Mouse (Mus musculus): ENCODE data around the gene Wfdc9. TPM values are rescaled to one million over a fixed set of nuclear protein-coding genes. Genes with fewer than 3 reads are reported as not detected.

Gene Wfdc9
- polyA plus RNA-seq, 1 experiment from 2014 or later, result not detected

DNA sequence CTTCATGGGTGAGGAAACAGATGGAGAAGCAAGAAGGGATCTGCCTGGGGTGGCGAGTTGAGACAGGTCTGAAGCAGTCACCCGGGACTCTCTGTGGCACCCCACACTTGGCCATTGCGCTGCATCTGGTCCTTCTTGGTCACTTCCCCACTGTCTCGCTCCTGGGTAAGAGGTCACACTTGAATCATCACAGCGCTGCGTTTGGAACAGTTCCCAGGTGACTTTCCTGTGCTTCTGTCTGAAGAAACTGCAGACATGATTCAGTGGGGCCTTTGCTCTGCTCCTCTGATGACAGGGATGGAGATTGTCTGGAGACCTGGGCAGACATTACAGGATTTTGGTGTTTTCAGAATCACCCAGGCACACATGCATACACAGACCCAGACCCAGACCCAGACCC is 47.6 kb downstream of the Wfdc9 start:
- Histone ChIP-seq H3K4me1 (ENCODE audit: control insufficient read depth, insufficient read depth, low read length) (no peaks in the 10 kb centered on the region), H3K4me2 (ENCODE audit: low read depth, severe bottlenecking) (no peak overlapping the region), H3K27me3 (ENCODE audit: control insufficient read depth, insufficient read depth, low read length) (no peaks in the 10 kb centered on the region), H3K36me3 (ENCODE audit: control insufficient read depth, insufficient read depth, low read length) (no peaks in the 10 kb centered on the region), H3K9ac (ENCODE audit: low read length) (no peak overlapping the region), H3K27ac (replicated peaks; ENCODE audit: low read depth, low read length) (no peak overlapping the region), H3K9me3 (ENCODE audit: control insufficient read depth, low read length) (no peaks in the 10 kb centered on the region), H3K4me3 (ENCODE audit: low read depth, low read length) (no peak overlapping the region)
- ATAC-seq (ENCODE audit: insufficient number of reproducible peaks, low FRiP score, low TSS enrichment, low read depth) (no peak), DNase-seq (ENCODE audit: low spot score) (no peak)
- WGBS, result 76% methylated on average over 6 of the region's 6 CpGs

DNA sequence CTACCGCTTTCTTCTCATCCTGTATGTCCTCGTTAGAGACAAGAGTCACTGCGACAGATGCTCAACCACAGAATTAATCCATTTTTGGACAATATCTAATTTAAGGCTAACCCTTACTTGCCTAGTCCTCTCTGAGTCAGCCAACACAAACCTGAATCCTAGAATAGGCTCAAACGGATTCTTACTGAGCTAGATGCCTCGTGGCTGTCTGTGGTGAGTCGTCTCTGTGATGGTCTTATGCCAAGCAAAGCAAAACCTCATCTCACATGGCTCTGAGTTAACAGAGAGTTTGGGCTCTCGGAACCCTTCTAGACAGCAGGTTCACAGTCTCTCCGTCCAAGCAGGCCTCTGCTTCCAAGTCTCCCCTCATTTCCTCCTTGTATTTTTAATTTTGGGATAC is 52.0 kb downstream of the Wfdc9 start:
- no peak for ATAC-seq (ENCODE audit: insufficient number of reproducible peaks, low FRiP score, low TSS enrichment, low read depth)
- no peak overlapping the region for H3K4me2 ChIP-seq (ENCODE audit: low read depth, severe bottlenecking)
- WGBS, result 89% methylated on average over 8 of the region's 8 CpGs

DNA sequence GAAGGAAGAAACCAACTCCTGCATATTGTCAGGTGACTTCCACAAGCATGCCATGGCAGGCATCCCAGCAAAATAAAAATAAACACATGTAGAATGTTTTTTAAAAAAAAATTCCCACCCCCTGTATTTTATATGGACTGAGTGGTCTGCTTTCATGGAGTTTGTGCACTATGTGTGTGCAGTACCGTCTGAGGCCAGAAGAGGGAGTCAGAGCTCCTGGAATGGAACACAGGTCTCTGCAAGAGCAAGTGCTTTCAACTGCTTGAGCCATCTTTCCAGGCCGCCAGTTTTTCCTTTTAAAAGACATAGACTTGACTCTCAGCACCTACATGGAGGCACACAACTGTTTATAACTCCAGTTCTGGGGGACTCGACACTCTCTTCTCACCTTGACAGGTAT is 52.9 kb downstream of the Wfdc9 start:
- Histone ChIP-seq H3K4me2 (ENCODE audit: low read depth, severe bottlenecking) (no peak overlapping the region), H3K9ac (ENCODE audit: low read length) (no peak overlapping the region), H3K4me1 (ENCODE audit: control insufficient read depth, insufficient read depth, low read length) (no peaks in the 10 kb centered on the region), H3K27me3 (ENCODE audit: control insufficient read depth, insufficient read depth, low read length) (no peaks in the 10 kb centered on the region), H3K4me3 (ENCODE audit: low read depth, low read length) (no peak overlapping the region), H3K36me3 (ENCODE audit: control insufficient read depth, insufficient read depth, low read length) (no peaks in the 10 kb centered on the region), H3K27ac (replicated peaks; ENCODE audit: low read depth, low read length) (no peak overlapping the region), H3K9me3 (ENCODE audit: control insufficient read depth, low read length) (no peaks in the 10 kb centered on the region)
- ATAC-seq (ENCODE audit: insufficient number of reproducible peaks, low FRiP score, low TSS enrichment, low read depth) (no peak), DNase-seq (ENCODE audit: low spot score) (no peak)
- 90% methylated on average over 3 of the region's 3 CpGs for WGBS

More for the DNA sequence above, 52.0 kb downstream of the Wfdc9 start:
- Histone ChIP-seq H3K36me3 (ENCODE audit: control insufficient read depth, insufficient read depth, low read length) (no peaks in the 10 kb centered on the region), H3K4me1 (ENCODE audit: control insufficient read depth, insufficient read depth, low read length) (no peaks in the 10 kb centered on the region), H3K27me3 (ENCODE audit: control insufficient read depth, insufficient read depth, low read length) (no peaks in the 10 kb centered on the region), H3K9me3 (ENCODE audit: control insufficient read depth, low read length) (no peaks in the 10 kb centered on the region), H3K9ac (ENCODE audit: low read length) (no peak overlapping the region), H3K4me3 (ENCODE audit: low read depth, low read length) (no peak overlapping the region), H3K27ac (replicated peaks; ENCODE audit: low read depth, low read length) (no peak overlapping the region)
- DNase-seq (ENCODE audit: low spot score), result no peak

DNA sequence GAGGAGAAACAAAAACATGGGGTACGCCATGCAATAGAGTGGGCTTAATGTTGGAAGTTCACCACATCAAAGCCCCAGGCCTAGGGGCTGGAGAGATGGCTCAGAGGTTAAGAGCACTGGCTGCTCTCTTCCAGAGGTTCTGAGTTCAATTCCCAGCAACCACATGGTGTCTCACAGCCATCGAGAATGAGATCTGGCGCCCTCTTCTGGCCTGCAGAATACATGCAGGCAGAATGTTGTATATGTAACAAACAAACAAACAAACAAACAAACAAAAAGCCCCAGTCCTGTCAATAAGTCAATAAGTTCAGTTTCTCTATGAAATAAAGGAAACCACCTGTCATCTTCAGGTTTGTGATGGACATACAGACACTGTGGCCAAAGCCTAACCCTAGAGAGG is 56.2 kb downstream of the Wfdc9 start:
- 75% methylated on average over 3 of the region's 3 CpGs for WGBS

More for the DNA sequence above, 56.2 kb downstream of the Wfdc9 start:
- Histone ChIP-seq H3K4me1 (ENCODE audit: control insufficient read depth, insufficient read depth, low read length) (no peaks in the 10 kb centered on the region), H3K9ac (ENCODE audit: low read length) (no peak overlapping the region), H3K27me3 (ENCODE audit: control insufficient read depth, insufficient read depth, low read length) (no peaks in the 10 kb centered on the region), H3K4me2 (ENCODE audit: low read depth, severe bottlenecking) (no peak overlapping the region), H3K27ac (replicated peaks; ENCODE audit: low read depth, low read length) (no peak overlapping the region), H3K36me3 (ENCODE audit: control insufficient read depth, insufficient read depth, low read length) (no peaks in the 10 kb centered on the region), H3K4me3 (ENCODE audit: low read depth, low read length) (no peak overlapping the region), H3K9me3 (ENCODE audit: control insufficient read depth, low read length) (no peaks in the 10 kb centered on the region)
- no peak for DNase-seq (ENCODE audit: low spot score)
- no peak for ATAC-seq (ENCODE audit: insufficient number of reproducible peaks, low FRiP score, low TSS enrichment, low read depth)

Other genes with a start within 250 kb of the Wfdc9 start
- gene Sdc4, start 212.7 kb downstream of the Wfdc9 start, polyA plus RNA-seq (2014; fragmentation: Nextera tagmentation; extraction: Ambion mirVana), result 22.6 and 23.6 TPM in 2 replicates
- gene Sys1, start 199.6 kb downstream of the Wfdc9 start, polyA plus RNA-seq (2014; fragmentation: Nextera tagmentation; extraction: Ambion mirVana), result 52.6 and 53.6 TPM in 2 replicates
- 2.8 and 3.6 TPM in 2 replicates for gene Gm20458, start 195.6 kb downstream of the Wfdc9 start, polyA plus RNA-seq (2014; fragmentation: Nextera tagmentation; extraction: Ambion mirVana)
- not detected in 2 replicates for gene Trp53tg5, start 182.9 kb downstream of the Wfdc9 start, polyA plus RNA-seq (2014; fragmentation: Nextera tagmentation; extraction: Ambion mirVana)
- 0.38 and 1.3 TPM in 2 replicates for gene Dbndd2, start 170.5 kb downstream of the Wfdc9 start, polyA plus RNA-seq (2014; fragmentation: Nextera tagmentation; extraction: Ambion mirVana)
- gene Pigt, start 159.1 kb downstream of the Wfdc9 start, polyA plus RNA-seq (2014; fragmentation: Nextera tagmentation; extraction: Ambion mirVana), result 40.4 and 42.2 TPM in 2 replicates
- gene Wfdc2, start 94.2 kb downstream of the Wfdc9 start, polyA plus RNA-seq (2014; fragmentation: Nextera tagmentation; extraction: Ambion mirVana), result 38.7 and 38.9 TPM in 2 replicates
- gene Spint3, start 83.1 kb downstream of the Wfdc9 start, polyA plus RNA-seq (2014; fragmentation: Nextera tagmentation; extraction: Ambion mirVana), result not detected in 2 replicates
- gene Wfdc6a, start 71.1 kb downstream of the Wfdc9 start, polyA plus RNA-seq (2014; fragmentation: Nextera tagmentation; extraction: Ambion mirVana), result not detected in 2 replicates
- not detected in 2 replicates for gene Eppin, start 63.0 kb downstream of the Wfdc9 start, polyA plus RNA-seq (2014; fragmentation: Nextera tagmentation; extraction: Ambion mirVana)
- not detected in 2 replicates for gene Wfdc6b, start 43.1 kb downstream of the Wfdc9 start, polyA plus RNA-seq (2014; fragmentation: Nextera tagmentation; extraction: Ambion mirVana)
- gene Wfdc8, start 43.0 kb downstream of the Wfdc9 start, polyA plus RNA-seq (2014; fragmentation: Nextera tagmentation; extraction: Ambion mirVana), result not detected in 2 replicates
- not detected in 2 replicates for gene Wfdc16, start 17.8 kb downstream of the Wfdc9 start, polyA plus RNA-seq (2014; fragmentation: Nextera tagmentation; extraction: Ambion mirVana)
- not detected in 2 replicates for gene Wfdc10, start 537 bp downstream of the Wfdc9 start, polyA plus RNA-seq (2014; fragmentation: Nextera tagmentation; extraction: Ambion mirVana)
- gene Wfdc11, start 17.5 kb upstream of the Wfdc9 start, polyA plus RNA-seq (2014; fragmentation: Nextera tagmentation; extraction: Ambion mirVana), result not detected in 2 replicates
- gene Wfdc13, start 28.5 kb upstream of the Wfdc9 start, polyA plus RNA-seq (2014; fragmentation: Nextera tagmentation; extraction: Ambion mirVana), result 0.60 TPM in 1 of 2 replicates, not detected in the other
- not detected in 2 replicates for gene Spint4, start 41.9 kb upstream of the Wfdc9 start, polyA plus RNA-seq (2014; fragmentation: Nextera tagmentation; extraction: Ambion mirVana)
- not detected in 2 replicates for gene Spint5, start 58.7 kb upstream of the Wfdc9 start, polyA plus RNA-seq (2014; fragmentation: Nextera tagmentation; extraction: Ambion mirVana)
- gene Wfdc3, start 89.3 kb upstream of the Wfdc9 start, polyA plus RNA-seq (2014; fragmentation: Nextera tagmentation; extraction: Ambion mirVana), result 0.55 and 1.0 TPM in 2 replicates
- gene Dnttip1, start 89.4 kb upstream of the Wfdc9 start, polyA plus RNA-seq (2014; fragmentation: Nextera tagmentation; extraction: Ambion mirVana), result 87.0 and 96.4 TPM in 2 replicates
- 634 and 636 TPM in 2 replicates for gene Ube2c, start 113.3 kb upstream of the Wfdc9 start, polyA plus RNA-seq (2014; fragmentation: Nextera tagmentation; extraction: Ambion mirVana)
- gene Tnnc2, start 123.4 kb upstream of the Wfdc9 start, polyA plus RNA-seq (2014; fragmentation: Nextera tagmentation; extraction: Ambion mirVana), result 13.8 and 14.6 TPM in 2 replicates
- 9.9 and 14.6 TPM in 2 replicates for gene Snx21, start 129.2 kb upstream of the Wfdc9 start, polyA plus RNA-seq (2014; fragmentation: Nextera tagmentation; extraction: Ambion mirVana)
- 12.0 and 12.3 TPM in 2 replicates for gene Acot8, start 148.3 kb upstream of the Wfdc9 start, polyA plus RNA-seq (2014; fragmentation: Nextera tagmentation; extraction: Ambion mirVana)
- 11.0 and 11.8 TPM in 2 replicates for gene Zswim3, start 148.5 kb upstream of the Wfdc9 start, polyA plus RNA-seq (2014; fragmentation: Nextera tagmentation; extraction: Ambion mirVana)
- 22.3 and 22.4 TPM in 2 replicates for gene Zswim1, start 166.1 kb upstream of the Wfdc9 start, polyA plus RNA-seq (2014; fragmentation: Nextera tagmentation; extraction: Ambion mirVana)
- not detected in 2 replicates for gene Spata25, start 172.0 kb upstream of the Wfdc9 start, polyA plus RNA-seq (2014; fragmentation: Nextera tagmentation; extraction: Ambion mirVana)
- 95.8 and 104 TPM in 2 replicates for gene Ctsa, start 176.3 kb upstream of the Wfdc9 start, polyA plus RNA-seq (2014; fragmentation: Nextera tagmentation; extraction: Ambion mirVana)
- 5.9 and 6.1 TPM in 2 replicates for gene Neurl2, start 176.9 kb upstream of the Wfdc9 start, polyA plus RNA-seq (2014; fragmentation: Nextera tagmentation; extraction: Ambion mirVana)
- gene Pltp, start 201.1 kb upstream of the Wfdc9 start, polyA plus RNA-seq (2014; fragmentation: Nextera tagmentation; extraction: Ambion mirVana), result 22.9 and 25.1 TPM in 2 replicates
- gene Pcif1, start 222.7 kb upstream of the Wfdc9 start, polyA plus RNA-seq (2014; fragmentation: Nextera tagmentation; extraction: Ambion mirVana), result 71.5 and 76.6 TPM in 2 replicates

Data from limb, embryonic 11.5 days (tissue).